Mouse (Mus musculus) kidney, adult 9 months (tissue): ENCODE measurements around the gene Ppp6r1.
"Not testable (repeated sequence)": the region's sequence is repeated elsewhere in the genome, so short reads cannot be mapped to it uniquely, and the experiment has no call there.

Experiments
- DNase-seq: peaks from one replicate; pipeline ENCODE4 v3.0.0; 2022

Ppp6r1 gene

GRCm38 (mm10) chr7:4612956-4613355, 45.9 kb downstream of the Ppp6r1 start:
- DNase-seq = no peak

GRCm38 (mm10) chr7:4612386-4612785, 46.4 kb downstream of the Ppp6r1 start:
- DNase-seq = no peak

- DNase-seq = no peak
These were observed 46.9 kb downstream of the Ppp6r1 start for GRCm38 (mm10) chr7:4611921-4612341.

- no peak for DNase-seq
These were observed 47.3 kb downstream of the Ppp6r1 start for GRCm38 (mm10) chr7:4611511-4611910.

- DNase-seq = peak; percentile 87
These were observed 50.8 kb downstream of the Ppp6r1 start for GRCm38 (mm10) chr7:4608002-4608401.

- DNase-seq = no peak
These were observed 54.9 kb downstream of the Ppp6r1 start, which contains the start of gene Ptprh for GRCm38 (mm10) chr7:4603873-4604272. TSS of gene Ptprh (minus strand) at chr7:4604041.

GRCm38 (mm10) chr7:4602969-4603368, 55.9 kb downstream of the Ppp6r1 start:
- DNase-seq = no peak

GRCm38 (mm10) chr7:4597046-4597445, 61.8 kb downstream of the Ppp6r1 start:
- not testable (repeated sequence) for DNase-seq
